Mouse (Mus musculus) CH12.LX (cell line): ENCODE results near the gene C1ra. TPM values are rescaled to one million over a fixed set of nuclear protein-coding genes. Genes with fewer than 3 reads are reported as not detected.
"Not testable (repeated sequence)": the region's sequence is repeated elsewhere in the genome, so short reads cannot be mapped to it uniquely, and the experiment has no call there.

Experiments used
- DNase-seq: peaks from one replicate; pipeline ENCODE4 v3.0.0-alpha.2; 2013; ENCODE audit errors: extremely low read depth
- H3K27ac ChIP-seq: 2 replicates; pipeline ENCODE4 v1.5.1; 2012; ENCODE audit warnings: low read depth, mild to moderate bottlenecking, control low read depth, moderate library complexity; ENCODE audit not compliant: insufficient read depth
- H3K27me3 ChIP-seq: replicated peaks from 2 replicates; pipeline ENCODE3; 2012; ENCODE audit warnings: inconsistent platforms
- H3K36me3 ChIP-seq, 2 experiments: replicated peaks in 1 of 2; 2 replicates each; pipeline versions ENCODE3 to v1.6.1; 2012; ENCODE audit warnings: inconsistent platforms in 1 of 2, low read length in 1 of 2, mild to moderate bottlenecking in 1 of 2, mixed read lengths in 1 of 2, moderate library complexity in 1 of 2; ENCODE audit not compliant: control insufficient read depth in 1 of 2, insufficient read depth in 1 of 2
- H3K4me1 ChIP-seq, 2 experiments: 2 replicates each; pipeline ENCODE4 v1.6.1; 2012; ENCODE audit warnings: inconsistent platforms in 1 of 2, moderate library complexity in 1 of 2; ENCODE audit not compliant: insufficient read depth in 2 of 2, control insufficient read depth in 1 of 2
- H3K4me2 ChIP-seq: 2 replicates; pipeline ENCODE4 v1.6.1; 2012; ENCODE audit warnings: low read depth, mild to moderate bottlenecking, control low read depth; ENCODE audit not compliant: poor library complexity, insufficient read depth, severe bottlenecking
- H3K4me3 ChIP-seq, 3 experiments: fragments of 150-350 bp in 1 of 3; sonication (generic) in 1 of 3; replicated peaks in 1 of 3; 2 replicates each; pipeline versions ENCODE3 to v1.5.1; 2011 to 2012; ENCODE audit warnings: low read depth in 2 of 3, low read length in 2 of 3, mild to moderate bottlenecking in 2 of 3, moderate library complexity in 2 of 3, control low read depth in 1 of 3, improper control_type of control experiment in 1 of 3, inconsistent platforms in 1 of 3, mixed read lengths in 1 of 3; ENCODE audit not compliant: poor library complexity in 1 of 3
- H3K79me2 ChIP-seq: replicated peaks from 2 replicates; pipeline ENCODE4 v1.6.1; 2012; ENCODE audit warnings: mild to moderate bottlenecking, moderate library complexity; ENCODE audit not compliant: control insufficient read depth, poor library complexity, insufficient read depth, severe bottlenecking; ENCODE audit errors: extremely low read depth
- H3K9ac ChIP-seq: 2 replicates; pipeline ENCODE4 v1.6.1; 2012; ENCODE audit warnings: low read depth, mild to moderate bottlenecking, control low read depth, moderate library complexity; ENCODE audit not compliant: insufficient read depth
- H3K9me3 ChIP-seq: replicated peaks from 2 replicates; pipeline ENCODE3; 2012; ENCODE audit warnings: low read length, inconsistent platforms, mixed read lengths
- CHD2 ChIP-seq: IDR thresholded peaks from 2 replicates; pipeline ENCODE4 v1.6.1; 2011; ENCODE audit warnings: low read length, improper control_type of control experiment
- CTCF ChIP-seq, 2 experiments: IDR thresholded peaks in 1 of 2; conservative IDR thresholded peaks in 1 of 2; 2 replicates each; pipeline ENCODE4 v1.5.1; 2011 to 2012; ENCODE audit warnings: low read depth in 2 of 2, low read length in 2 of 2, improper control_type of control experiment in 1 of 2, inconsistent platforms in 1 of 2, mild to moderate bottlenecking in 1 of 2, moderate library complexity in 1 of 2
- EP300 ChIP-seq: IDR thresholded peaks from 2 replicates; pipeline ENCODE4 v1.6.1; 2011; ENCODE audit warnings: low read length, improper control_type of control experiment
- IRF4 ChIP-seq: IDR thresholded peaks from 2 replicates; pipeline ENCODE4 v1.6.1; 2014; ENCODE audit warnings: low read depth, mild to moderate bottlenecking, inconsistent platforms, low read length, improper control_type of control experiment
- JUN ChIP-seq: IDR thresholded peaks from 2 replicates; pipeline ENCODE4 v1.6.1; 2011; ENCODE audit warnings: low read depth, mild to moderate bottlenecking, low read length, improper control_type of control experiment, moderate library complexity; ENCODE audit not compliant: insufficient read depth
- JUND ChIP-seq: conservative IDR thresholded peaks from 2 replicates; pipeline ENCODE4 v1.6.1; 2011; ENCODE audit warnings: low read depth, low read length, improper control_type of control experiment
- MAFK ChIP-seq: IDR thresholded peaks from 2 replicates; pipeline ENCODE4 v1.6.1; 2011; ENCODE audit warnings: low read length, improper control_type of control experiment; ENCODE audit not compliant: insufficient replicate concordance
- MXI1 ChIP-seq: IDR thresholded peaks from 2 replicates; pipeline ENCODE4 v1.6.1; 2011; ENCODE audit warnings: mild to moderate bottlenecking, low read depth, low read length, improper control_type of control experiment
- NRF1 ChIP-seq: IDR thresholded peaks from 2 replicates; pipeline ENCODE4 v1.6.1; 2014; ENCODE audit warnings: low read depth, mild to moderate bottlenecking, inconsistent platforms, low read length, improper control_type of control experiment, moderate library complexity
- PAX5 ChIP-seq: IDR thresholded peaks from 2 replicates; pipeline ENCODE4 v1.6.1; 2012; ENCODE audit warnings: low read length, inconsistent platforms, mixed read lengths
- POLR2AphosphoS2 ChIP-seq: IDR thresholded peaks from 2 replicates; pipeline ENCODE4 v1.6.1; 2011; ENCODE audit warnings: low read depth, low read length, improper control_type of control experiment
- RAD21 ChIP-seq: IDR thresholded peaks from 2 replicates; pipeline ENCODE4 v1.6.1; 2011; ENCODE audit warnings: low read depth, mild to moderate bottlenecking, low read length, improper control_type of control experiment, moderate library complexity
- SIN3A ChIP-seq: IDR thresholded peaks from 2 replicates; pipeline ENCODE4 v1.6.1; 2012; ENCODE audit warnings: low read length, improper control_type of control experiment, inconsistent platforms
- TBP ChIP-seq: conservative IDR thresholded peaks from 2 replicates; pipeline ENCODE4 v1.6.1; 2011; ENCODE audit warnings: low read depth, low read length, improper control_type of control experiment
- UBTF ChIP-seq: IDR thresholded peaks from 2 replicates; pipeline ENCODE4 v1.6.1; 2012; ENCODE audit warnings: low read depth, mild to moderate bottlenecking, inconsistent platforms, low read length, improper control_type of control experiment, moderate library complexity
- USF1 ChIP-seq: IDR thresholded peaks from 2 replicates; pipeline ENCODE4 v1.6.1; 2014; ENCODE audit warnings: low read depth, mild to moderate bottlenecking, inconsistent platforms, low read length, improper control_type of control experiment
- USF2 ChIP-seq: conservative IDR thresholded peaks from 2 replicates; pipeline ENCODE4 v1.6.1; 2011; ENCODE audit warnings: low read depth, low read length, improper control_type of control experiment
- ZC3H11A ChIP-seq: IDR thresholded peaks from 2 replicates; pipeline ENCODE4 v1.6.1; 2012; ENCODE audit warnings: low read depth, mild to moderate bottlenecking, inconsistent platforms, low read length, improper control_type of control experiment
- ZKSCAN1 ChIP-seq: IDR thresholded peaks from 2 replicates; pipeline ENCODE4 v1.6.1; 2012; ENCODE audit warnings: low read depth, inconsistent platforms, low read length, improper control_type of control experiment, borderline replicate concordance
- ZMIZ1 ChIP-seq: IDR thresholded peaks from 2 replicates; pipeline ENCODE4 v1.6.1; 2012; ENCODE audit warnings: low read depth, mild to moderate bottlenecking, inconsistent platforms, low read length, improper control_type of control experiment
- dilution Hi-C: fragments of 300-500 bp; cut with MboI; formaldehyde crosslinking; loops from 2 replicates; pipeline ENCODE4 v1.14.3; 2020; ENCODE audit warnings: low sequenced_read_pairs; ENCODE audit not compliant: extremely low pct_unique_long_range_greater_than_20kb, extremely low pct_ligation_motif_present
- in situ Hi-C: fragments of 300-500 bp; cut with MboI; formaldehyde crosslinking; loops from 3 replicates; pipeline ENCODE4 v1.14.3; 2019; ENCODE audit warnings: low sequenced_read_pairs, low pct_ligation_motif_present, low pct_unique_long_range_greater_than_20kb, mixed read lengths
- polyA plus RNA-seq: library from polyadenylated mRNA; unstranded; fragments of >175 nt; gene quantifications from 2 replicates; pipeline ENCODE4 v1.2.1, GENCODE M21; 2012; ENCODE audit warnings: low read depth; ENCODE audit not compliant: insufficient read length
- total RNA-seq, 2 experiments: library from RNA; depleted of rRNA; stranded (reverse); fragments of 300-350 nt in 1 of 2; fragments of >200 nt in 1 of 2; gene quantifications; 2 replicates each; pipeline ENCODE4 v1.2.3; 2012 to 2014

Gene C1ra
- total and polyA plus RNA-seq, 3 experiments: 8.4 to 21.9 (median 19.8) TPM

DNA sequence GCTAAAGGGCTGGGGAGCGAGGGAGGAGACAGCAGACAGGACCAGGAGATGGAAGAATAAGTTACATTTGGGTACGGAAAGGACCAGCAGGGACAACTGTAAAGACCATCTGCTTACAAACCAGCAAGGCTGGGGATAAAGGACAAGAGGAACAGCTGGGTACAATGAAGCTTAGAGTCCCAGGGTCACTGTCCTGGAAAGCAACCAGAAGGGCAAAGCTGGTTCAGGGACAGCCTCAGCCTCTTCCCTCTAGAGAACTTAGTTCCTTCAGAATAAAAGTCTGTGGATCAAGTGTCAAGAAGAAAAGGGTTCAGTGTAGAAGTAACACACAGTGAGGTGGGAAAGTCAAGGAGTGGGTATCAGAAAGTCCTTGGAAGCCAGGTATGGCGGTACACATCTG lies 41.1 kb upstream of the C1ra start:
- Histone ChIP-seq H3K9ac (no peak overlapping the region), H3K36me3 (no peaks in the 10 kb centered on the region), H3K4me1 (peaks cover 6 to 16% of the 10 kb centered on the region in 2 experiments), H3K9me3 (no peaks in the 10 kb centered on the region), H3K79me2 (peaks cover 4% of the 10 kb centered on the region; the same call in 1 of the 2 replicates), H3K4me2 (no peak overlapping the region), H3K4me3 (no peak overlapping the region), H3K27me3 (peaks cover 58% of the 10 kb centered on the region), H3K27ac (no peak overlapping the region)
- dilution Hi-C loops: no loop called here
- TF ChIP-seq SIN3A: no peak
- no peak for TF ChIP-seq UBTF
- TF ChIP-seq USF1: no peak
- no peak for TF ChIP-seq TBP
- TF ChIP-seq IRF4: no peak
- TF ChIP-seq ZKSCAN1: no peak
- TF ChIP-seq MXI1: no peak
- TF ChIP-seq PAX5: no peak
- no peak for TF ChIP-seq MAFK
- TF ChIP-seq USF2: no peak
- no peak for TF ChIP-seq ZC3H11A
- no peak for TF ChIP-seq ZMIZ1
- no peak for TF ChIP-seq EP300
- no peak for TF ChIP-seq CHD2
- TF ChIP-seq JUND: no peak
- TF ChIP-seq RAD21: no peak
- TF ChIP-seq JUN: no peak
- no peak for TF ChIP-seq POLR2AphosphoS2
- no peak for TF ChIP-seq CTCF (conservative IDR thresholded peaks at IDR 0.05 in 1 of 2, IDR thresholded peaks at IDR 0.05 in 1 of 2; ENCODE audit: low read depth in 2 of 2, low read length in 2 of 2)
- TF ChIP-seq NRF1: no peak
- DNase-seq: no peak
- in situ Hi-C loops: loop anchor here (10.0 kb wide), 1 partner anchor 74 kb away; the partner anchor contains the start of gene C1s1

GRCm38 (mm10) chr6:124471783-124472638 lies 40.2 kb upstream of the C1ra start:
- H3K9ac ChIP-seq, H3K4me3 ChIP-seq, H3K9me3 ChIP-seq, H3K36me3 ChIP-seq, DNase-seq, H3K27ac ChIP-seq, dilution Hi-C loops, H3K79me2 ChIP-seq, H3K4me2 ChIP-seq: not testable (repeated sequence)
- H3K4me1 ChIP-seq: peaks cover 6 to 16% of the 10 kb centered on the region in 2 experiments
- in situ Hi-C loops: loop anchor here (10.0 kb wide), 1 partner anchor 73 kb away; the partner anchor contains the start of gene C1s1
- peaks cover 52% of the 10 kb centered on the region for H3K27me3 ChIP-seq
